Mouse (Mus musculus): Measurements from ENCODE around the gene Oas3.

DNA sequence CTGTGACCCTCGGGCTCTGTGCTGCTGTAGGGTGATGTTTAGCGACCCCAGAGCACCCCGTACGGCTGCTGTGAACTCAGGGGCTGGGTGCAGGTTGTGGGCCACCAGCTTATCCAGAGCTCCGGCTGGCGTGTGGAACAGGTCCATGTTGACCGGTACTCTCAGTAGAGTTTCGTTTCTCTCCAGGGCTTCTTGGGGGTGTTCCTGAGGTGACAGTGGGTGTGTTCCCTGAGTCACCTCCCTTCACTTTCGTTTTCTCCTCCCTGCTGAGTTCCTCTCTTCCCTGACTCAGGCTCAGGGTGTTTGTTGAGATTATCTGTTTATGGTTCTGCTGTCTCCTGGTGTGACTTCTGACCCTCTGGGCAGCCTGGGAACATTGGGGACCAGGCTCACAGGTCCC is at the start of gene Oas3:
- TF ChIP-seq CTCF (conservative IDR thresholded peaks at IDR 0.05; ENCODE audit: insufficient read depth, insufficient read length, low read depth, low read length) (no peak), POLR2A (IDR thresholded peaks at IDR 0.05; ENCODE audit: low read depth, low read length) (no peak)

Data from kidney, adult 2 months (tissue).